Mouse (Mus musculus) myocyte (in vitro differentiated cells): Measurements from ENCODE around the gene Irf9. TPM values are rescaled to one million over a fixed set of nuclear protein-coding genes. Genes with fewer than 3 reads are reported as not detected.

Source experiments
- H3K27me3 ChIP-seq: one replicate; pipeline ENCODE4 v1.6.1; 2011; ENCODE audit not compliant: control insufficient read depth, insufficient read depth, insufficient read length
- H3K36me3 ChIP-seq: one replicate; pipeline ENCODE4 v1.6.1; 2011; ENCODE audit not compliant: control insufficient read depth, insufficient read depth
- H3K4me2 ChIP-seq: one replicate; pipeline ENCODE4 v1.6.1; 2011; ENCODE audit warnings: low read depth, control low read depth
- H3K4me3 ChIP-seq: one replicate; pipeline ENCODE4 v1.5.1; 2011; ENCODE audit warnings: mild to moderate bottlenecking, control low read depth, moderate library complexity
- H3K79me2 ChIP-seq: one replicate; pipeline ENCODE4 v1.6.1; 2011; ENCODE audit not compliant: control insufficient read depth, insufficient read depth
- H3ac ChIP-seq: one replicate; pipeline ENCODE4 v1.6.1; 2011; ENCODE audit not compliant: control insufficient read depth, insufficient read length
- CEBPB ChIP-seq: IDR thresholded peaks from 2 replicates; pipeline ENCODE4 v1.6.1; 2011; ENCODE audit warnings: mild to moderate bottlenecking, moderate library complexity; ENCODE audit not compliant: poor library complexity, insufficient read depth, severe bottlenecking
- E2F4 ChIP-seq: IDR thresholded peaks from one replicate; pipeline ENCODE4 v1.6.1; 2011; ENCODE audit warnings: mild to moderate bottlenecking, control low read depth, moderate library complexity; ENCODE audit not compliant: insufficient read depth
- MAX ChIP-seq: IDR thresholded peaks from one replicate; pipeline ENCODE4 v1.6.1; 2011; ENCODE audit warnings: low read depth, mild to moderate bottlenecking, control low read depth
- MYOD1 ChIP-seq, 3 experiments: IDR thresholded peaks; one replicate each; pipeline ENCODE4 v1.6.1; 2011; ENCODE audit warnings: control low read depth in 2 of 3, low read depth in 2 of 3, mild to moderate bottlenecking in 2 of 3, moderate library complexity in 1 of 3; ENCODE audit not compliant: insufficient read length in 2 of 3, control insufficient read depth in 1 of 3
- MYOG ChIP-seq, 3 experiments: IDR thresholded peaks; one replicate each; pipeline ENCODE4 v1.6.1; 2011; ENCODE audit warnings: control low read depth in 2 of 3, low read depth in 2 of 3, mild to moderate bottlenecking in 2 of 3; ENCODE audit not compliant: insufficient read length in 2 of 3, control insufficient read depth in 1 of 3, insufficient read depth in 1 of 3
- POLR2A ChIP-seq: IDR thresholded peaks from one replicate; pipeline ENCODE4 v1.6.1; 2011; ENCODE audit warnings: low read depth, mild to moderate bottlenecking, control low read depth, moderate library complexity; ENCODE audit not compliant: insufficient read length
- POLR2AphosphoS2 ChIP-seq: IDR thresholded peaks from one replicate; pipeline ENCODE4 v1.6.1; 2011; ENCODE audit warnings: low read depth, control low read depth; ENCODE audit not compliant: insufficient read length
- REST ChIP-seq: IDR thresholded peaks from one replicate; pipeline ENCODE4 v1.6.1; 2011; ENCODE audit warnings: mild to moderate bottlenecking, control low read depth, moderate library complexity; ENCODE audit not compliant: insufficient read depth, insufficient read length
- SRF ChIP-seq: IDR thresholded peaks from one replicate; pipeline ENCODE4 v1.6.1; 2011; ENCODE audit warnings: low read depth; ENCODE audit not compliant: control insufficient read depth, insufficient read length
- TCF12 ChIP-seq: IDR thresholded peaks from one replicate; pipeline ENCODE4 v1.6.1; 2011; ENCODE audit warnings: mild to moderate bottlenecking, control low read depth; ENCODE audit not compliant: poor library complexity, insufficient read depth, severe bottlenecking
- TCF3 ChIP-seq: IDR thresholded peaks from one replicate; pipeline ENCODE4 v1.6.1; 2011; ENCODE audit warnings: low read depth, control low read depth; ENCODE audit not compliant: insufficient read length
- USF1 ChIP-seq: IDR thresholded peaks from one replicate; pipeline ENCODE4 v1.6.1; 2011; ENCODE audit warnings: low read depth, mild to moderate bottlenecking, control low read depth, moderate library complexity
- polyA plus RNA-seq: library from polyadenylated mRNA; unstranded; fragments of >200 nt; fragmentation: generic; extraction: Trizol; gene quantifications from one replicate; pipeline ENCODE4 v1.2.1, GENCODE M21; 2012; ENCODE audit warnings: missing spikeins

Gene Irf9
- polyA plus RNA-seq, 1 experiment, result 4.0 TPM

DNA sequence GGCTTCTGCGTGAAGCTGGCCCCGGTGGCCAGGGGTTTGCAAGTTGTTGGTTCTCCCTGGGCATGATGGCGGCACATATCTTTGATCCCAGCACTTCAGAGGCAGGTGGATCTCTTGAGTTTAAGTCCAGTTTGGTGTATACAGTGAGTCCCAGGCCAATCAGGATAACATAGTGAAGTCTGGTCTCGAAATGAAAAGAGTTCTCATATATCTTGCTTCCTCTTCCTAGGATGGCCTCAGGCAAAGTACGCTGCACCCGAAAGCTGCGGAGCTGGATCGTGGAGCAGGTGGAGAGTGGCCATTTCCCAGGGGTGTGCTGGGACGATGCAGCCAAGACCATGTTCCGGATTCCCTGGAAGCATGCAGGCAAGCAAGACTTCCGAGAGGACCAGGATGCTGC is 1.5 kb downstream of the Irf9 start:
- Histone ChIP-seq H3K4me3 (no peak overlapping the region), H3K27me3 (no peaks in the 10 kb centered on the region), H3K4me2 (no peak overlapping the region), H3ac (no peak overlapping the region), H3K79me2 (no peaks in the 10 kb centered on the region), H3K36me3 (peaks cover 24% of the 10 kb centered on the region)
- no peak for TF ChIP-seq SRF
- TF ChIP-seq CEBPB, result no peak
- TF ChIP-seq E2F4, result no peak
- TF ChIP-seq MYOD1 (IDR thresholded peaks at IDR 0.05; ENCODE audit: control insufficient read depth in 1 of 3, insufficient read length in 2 of 3, low read depth in 2 of 3), result no peak
- no peak for TF ChIP-seq USF1
- no peak for TF ChIP-seq POLR2A
- no peak for TF ChIP-seq MYOG (IDR thresholded peaks at IDR 0.05; ENCODE audit: control insufficient read depth in 1 of 3, insufficient read depth in 1 of 3, insufficient read length in 2 of 3, low read depth in 2 of 3)
- no peak for TF ChIP-seq REST
- TF ChIP-seq POLR2AphosphoS2, result no peak
- no peak for TF ChIP-seq MAX
- no peak for TF ChIP-seq TCF3
- TF ChIP-seq TCF12, result no peak

GRCm38 (mm10) chr14:55605743-55606459 is 2.5 kb downstream of the Irf9 start:
- Histone ChIP-seq H3ac (no peak overlapping the region), H3K4me2 (no peak overlapping the region), H3K79me2 (no peaks in the 10 kb centered on the region), H3K27me3 (no peaks in the 10 kb centered on the region), H3K36me3 (peaks cover 20% of the 10 kb centered on the region), H3K4me3 (no peak overlapping the region)
- TF ChIP-seq TCF12, result no peak
- no peak for TF ChIP-seq MAX
- TF ChIP-seq POLR2AphosphoS2, result no peak
- TF ChIP-seq TCF3, result no peak
- TF ChIP-seq SRF, result no peak
- TF ChIP-seq POLR2A, result no peak
- no peak for TF ChIP-seq REST
- no peak for TF ChIP-seq USF1
- no peak for TF ChIP-seq E2F4
- TF ChIP-seq CEBPB, result no peak
- no peak for TF ChIP-seq MYOG (IDR thresholded peaks at IDR 0.05; ENCODE audit: control insufficient read depth in 1 of 3, insufficient read depth in 1 of 3, insufficient read length in 2 of 3, low read depth in 2 of 3)
- TF ChIP-seq MYOD1 (IDR thresholded peaks at IDR 0.05; ENCODE audit: control insufficient read depth in 1 of 3, insufficient read length in 2 of 3, low read depth in 2 of 3), result no peak

GRCm38 (mm10) chr14:55608339-55608738 is 5.0 kb downstream of the Irf9 start:
- Histone ChIP-seq H3K4me2 (no peak overlapping the region), H3ac (no peak overlapping the region), H3K79me2 (no peaks in the 10 kb centered on the region), H3K27me3 (no peaks in the 10 kb centered on the region), H3K4me3 (no peak overlapping the region), H3K36me3 (peaks cover 17% of the 10 kb centered on the region)
- TF ChIP-seq TCF3, result no peak
- TF ChIP-seq CEBPB, result no peak
- no peak for TF ChIP-seq E2F4
- no peak for TF ChIP-seq REST
- TF ChIP-seq SRF, result no peak
- TF ChIP-seq MYOD1 (IDR thresholded peaks at IDR 0.05; ENCODE audit: control insufficient read depth in 1 of 3, insufficient read length in 2 of 3, low read depth in 2 of 3), result no peak
- no peak for TF ChIP-seq MYOG (IDR thresholded peaks at IDR 0.05; ENCODE audit: control insufficient read depth in 1 of 3, insufficient read depth in 1 of 3, insufficient read length in 2 of 3, low read depth in 2 of 3)
- TF ChIP-seq POLR2AphosphoS2, result no peak
- no peak for TF ChIP-seq MAX
- no peak for TF ChIP-seq POLR2A
- TF ChIP-seq TCF12, result no peak
- TF ChIP-seq USF1, result no peak

DNA sequence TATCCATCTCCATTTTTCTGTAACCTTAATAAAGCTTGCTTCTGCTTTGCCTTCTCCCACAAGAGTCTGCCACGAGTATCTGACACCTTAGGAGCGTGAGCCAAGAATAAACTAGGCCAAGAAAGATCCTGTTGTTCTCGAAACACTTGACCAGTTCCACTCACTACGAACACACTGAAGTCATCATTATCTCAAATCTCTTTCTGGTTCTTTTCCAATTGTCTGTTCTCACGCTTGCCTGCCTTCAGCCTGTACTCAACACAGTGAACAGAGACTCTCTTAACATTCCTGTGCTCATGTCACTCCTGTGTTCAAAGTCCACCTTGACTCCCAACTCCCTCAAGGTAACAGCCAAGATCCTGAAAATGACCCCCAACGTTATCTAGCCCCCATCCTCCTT is 10.0 kb downstream of the Irf9 start:
- TF ChIP-seq TCF3, result no peak
- TF ChIP-seq MYOD1 (IDR thresholded peaks at IDR 0.05; ENCODE audit: control insufficient read depth in 1 of 3, insufficient read length in 2 of 3, low read depth in 2 of 3), result no peak
- no peak for TF ChIP-seq POLR2A
- TF ChIP-seq TCF12, result no peak
- no peak for TF ChIP-seq E2F4
- TF ChIP-seq CEBPB, result no peak
- TF ChIP-seq REST, result no peak
- no peak for TF ChIP-seq MAX
- TF ChIP-seq POLR2AphosphoS2, result no peak
- no peak for TF ChIP-seq SRF
- no peak for TF ChIP-seq USF1
- TF ChIP-seq MYOG (IDR thresholded peaks at IDR 0.05; ENCODE audit: control insufficient read depth in 1 of 3, insufficient read depth in 1 of 3, insufficient read length in 2 of 3, low read depth in 2 of 3), result no peak
- no peak overlapping the region for H3ac ChIP-seq
- no peak overlapping the region for H3K4me3 ChIP-seq
- peaks cover 4% of the 10 kb centered on the region for H3K36me3 ChIP-seq
- no peak overlapping the region for H3K4me2 ChIP-seq
- no peaks in the 10 kb centered on the region for H3K27me3 ChIP-seq
- no peaks in the 10 kb centered on the region for H3K79me2 ChIP-seq
